Comparison of ENCODE assay signal across 12 mouse cellular contexts in the genomic region with DNA sequence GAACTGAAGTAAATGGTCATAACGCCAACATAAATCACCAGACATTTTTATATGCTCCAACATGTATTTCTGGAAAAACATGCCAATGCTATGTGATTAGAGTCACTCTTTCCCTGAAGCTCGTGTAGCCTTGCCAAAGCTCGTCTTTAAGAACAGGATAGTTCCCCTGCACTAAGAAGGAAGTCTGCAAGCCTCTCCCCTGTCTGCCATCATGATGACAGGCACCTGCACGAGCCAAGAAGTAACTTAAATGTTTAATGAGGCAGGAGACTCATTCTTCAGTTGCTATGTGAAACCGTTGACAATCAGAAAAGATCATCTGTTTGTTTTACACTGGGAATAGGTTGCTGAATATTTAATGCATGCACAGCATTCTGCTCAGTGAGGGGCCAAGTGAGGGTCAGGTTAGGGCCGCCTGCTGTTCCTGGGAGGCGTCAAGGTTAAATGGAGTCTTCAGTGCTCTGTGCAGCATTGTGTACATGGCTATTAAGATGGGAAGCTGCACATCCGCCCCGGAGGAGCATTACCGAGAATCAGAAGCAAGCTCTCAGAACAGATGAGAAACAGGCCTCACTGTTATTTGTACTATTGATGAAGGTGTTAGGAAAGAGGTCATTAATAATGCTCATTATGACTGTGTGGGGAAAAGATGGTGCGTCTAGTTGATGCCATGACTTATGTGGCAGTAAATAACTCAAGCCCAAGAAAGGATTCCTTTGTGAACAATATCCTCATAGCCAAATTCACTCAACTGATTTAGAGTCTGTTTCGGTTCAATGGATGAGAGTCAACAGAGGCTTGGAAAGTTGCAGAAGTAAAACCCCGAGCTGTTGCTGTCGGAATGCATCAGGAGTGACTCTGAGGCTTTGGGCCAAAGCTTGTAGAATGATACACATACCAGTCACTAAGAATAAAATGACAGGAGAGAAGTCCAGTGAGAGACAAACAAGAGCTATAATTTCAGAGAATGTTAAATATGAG. TPM values are rescaled to one million over a fixed set of nuclear protein-coding genes. Genes with fewer than 3 reads are reported as not detected.
DNase-seq lines count a peak whose midpoint lies in the region; ATAC-seq lines count a peak whose summit lies in the region.
"Had no signal": no experiment of that assay in that cellular context is flagged by ENCODE, and none has a peak within 500 bp of the region (broad histone marks: within the 10 kb centered on the region; RNA-seq: fewer than 3 reads in every experiment).

No protein-coding gene starts in this region.

- WGBS in kidney, embryonic 16.5 days, result 22% methylated on average over 14 of the region's 14 CpGs
- WGBS in hindbrain, embryonic 16.5 days, result 33% methylated on average over 14 of the region's 14 CpGs
- WGBS in neural tube, embryonic 15.5 days, result 18% methylated on average over 14 of the region's 14 CpGs
- WGBS in liver, embryonic 11.5 days, result 71% methylated on average over 14 of the region's 14 CpGs

- H3K27me3 ChIP-seq in kidney, embryonic 16.5 days (ENCODE audit: insufficient read depth, low read length), result no peaks in the 10 kb centered on the region
- H3K27me3 ChIP-seq in hindbrain, embryonic 16.5 days (replicated peaks; ENCODE audit: control insufficient read depth, insufficient read depth, low read length), result no peaks in the 10 kb centered on the region
- H3K27me3 ChIP-seq in neural tube, embryonic 15.5 days (replicated peaks), result no peaks in the 10 kb centered on the region
- no peaks in the 10 kb centered on the region for H3K27me3 ChIP-seq in liver, embryonic 11.5 days (replicated peaks; ENCODE audit: control insufficient read depth, insufficient read depth, low read length)

- H3K36me3 ChIP-seq in kidney, embryonic 16.5 days (ENCODE audit: insufficient read depth, low read length), result no peaks in the 10 kb centered on the region
- no peaks in the 10 kb centered on the region for H3K36me3 ChIP-seq in hindbrain, embryonic 16.5 days (ENCODE audit: control insufficient read depth, insufficient read depth, low read length)
- no peaks in the 10 kb centered on the region for H3K36me3 ChIP-seq in neural tube, embryonic 15.5 days
- H3K36me3 ChIP-seq in liver, embryonic 11.5 days (ENCODE audit: control insufficient read depth, insufficient read depth, low read length), result no peaks in the 10 kb centered on the region
- H3K36me3 ChIP-seq: G1E had no signal

- H3K4me3 ChIP-seq in kidney, embryonic 16.5 days (ENCODE audit: low read length), result no peak overlapping the region
- H3K4me3 ChIP-seq in hindbrain, embryonic 16.5 days (ENCODE audit: low read length), result no peak overlapping the region
- no peak overlapping the region for H3K4me3 ChIP-seq in neural tube, embryonic 15.5 days (replicated peaks)
- H3K4me3 ChIP-seq in liver, embryonic 11.5 days (ENCODE audit: low read depth, low read length), result no peak overlapping the region

- H3K27ac ChIP-seq in kidney, embryonic 16.5 days (ENCODE audit: low read length), result peak overlapping the region; percentile 58
- no peak overlapping the region for H3K27ac ChIP-seq in hindbrain, embryonic 16.5 days (ENCODE audit: low read depth, low read length)
- H3K27ac ChIP-seq in neural tube, embryonic 15.5 days (replicated peaks), result peak overlapping the region; percentile 51
- no peak overlapping the region for H3K27ac ChIP-seq in liver, embryonic 11.5 days (ENCODE audit: low read depth, low read length)

- ATAC-seq in kidney, embryonic 16.5 days (ENCODE audit: low FRiP score, low TSS enrichment), result peak; percentile 87
- peak; percentile 67 for ATAC-seq in hindbrain, embryonic 16.5 days
- ATAC-seq in neural tube, embryonic 15.5 days (ENCODE audit: low FRiP score), result peak; percentile 64
- no peak for ATAC-seq in liver, embryonic 11.5 days (replicated peaks; ENCODE audit: low FRiP score)
- ATAC-seq: forebrain, embryonic 16.5 days had no signal

- no peak for DNase-seq in kidney, adult 18-20 months
- DNase-seq in embryo, embryonic 10.5 days (ENCODE audit: low spot score), result peak; percentile 27
- DNase-seq in thymus, postnatal 4 days, result no peak
- DNase-seq in liver, embryonic 11.5 days (ENCODE audit: low spot score), result no peak
- DNase-seq: heart, adult 18-20 months; liver; lung, postnatal 14 days had no signal

- H3K4me1 ChIP-seq in kidney, embryonic 16.5 days (ENCODE audit: insufficient read depth, low read length), result peaks cover 10% of the 10 kb centered on the region
- H3K4me1 ChIP-seq in hindbrain, embryonic 16.5 days (ENCODE audit: control insufficient read depth, insufficient read depth, low read depth, low read length), result peaks cover 4% of the 10 kb centered on the region
- peaks cover 9% of the 10 kb centered on the region for H3K4me1 ChIP-seq in neural tube, embryonic 15.5 days
- no peaks in the 10 kb centered on the region for H3K4me1 ChIP-seq in liver, embryonic 11.5 days (replicated peaks; ENCODE audit: control insufficient read depth, insufficient read depth, low read length)

- H3K9me3 ChIP-seq in kidney, embryonic 16.5 days (ENCODE audit: low read length), result no peaks in the 10 kb centered on the region
- H3K9me3 ChIP-seq in hindbrain, embryonic 16.5 days (ENCODE audit: control insufficient read depth, low read length), result no peaks in the 10 kb centered on the region
- H3K9me3 ChIP-seq in neural tube, embryonic 15.5 days (replicated peaks), result no peaks in the 10 kb centered on the region
- no peaks in the 10 kb centered on the region for H3K9me3 ChIP-seq in liver, embryonic 11.5 days (ENCODE audit: control insufficient read depth, low read length)
- H3K9me3 ChIP-seq: G1E had no signal

- peak overlapping the region; percentile 10; the same call in 1 of the 2 replicates for H3K4me2 ChIP-seq in kidney, embryonic 16.5 days (replicated peaks; ENCODE audit: low read depth, low read length)
- H3K4me2 ChIP-seq in hindbrain, embryonic 16.5 days (ENCODE audit: low read length), result no peak overlapping the region
- no peak overlapping the region for H3K4me2 ChIP-seq in neural tube, embryonic 15.5 days
- no peak overlapping the region for H3K4me2 ChIP-seq in liver, embryonic 11.5 days

- H3K9ac ChIP-seq in kidney, embryonic 16.5 days (replicated peaks; ENCODE audit: low read length), result no peak overlapping the region
- no peak overlapping the region for H3K9ac ChIP-seq in hindbrain, embryonic 16.5 days (ENCODE audit: low read depth, low read length)
- H3K9ac ChIP-seq in neural tube, embryonic 15.5 days (replicated peaks), result no peak overlapping the region
- no peak overlapping the region for H3K9ac ChIP-seq in liver, embryonic 11.5 days (ENCODE audit: low read depth, low read length)

RNA-seq across cellular contexts. Expression of a gene that starts 15.7 kb away (rescaled TPM):
- 0.31 and 0.75 TPM in 2 replicates for polyA plus RNA-seq in kidney, embryonic 16.5 days (2015; fragmentation: Nextera tagmentation; extraction: Ambion mirVana)
- 2.7 and 2.8 TPM in 2 replicates for polyA plus RNA-seq in hindbrain, embryonic 16.5 days (2015; fragmentation: Nextera tagmentation; extraction: Ambion mirVana)
- polyA plus RNA-seq in neural tube, embryonic 15.5 days (2015; fragmentation: Nextera tagmentation; extraction: Ambion mirVana), result 2.9 and 3.8 TPM in 2 replicates
- 0.31 and 0.34 TPM in 2 replicates for polyA plus RNA-seq in liver, embryonic 11.5 days (2014; fragmentation: Nextera tagmentation; extraction: Ambion mirVana)
- polyA plus RNA-seq: G1E had no signal

Comparison
In these comparisons a context has a peak if more than half of its experiments do, and no peak if none do; other contexts are left out.
1. H3K27ac ChIP-seq: peak in kidney, embryonic 16.5 days (single experiment) and neural tube, embryonic 15.5 days (single experiment); none in hindbrain, embryonic 16.5 days (single experiment) and liver, embryonic 11.5 days (single experiment).